Mouse (Mus musculus) ES-E14 (cell line): ENCODE data around the gene 5830473C10Rik.

Experiments used
- CHD2 ChIP-seq: IDR thresholded peaks from 2 replicates; pipeline ENCODE4 v1.6.1; 2014; ENCODE audit warnings: mild to moderate bottlenecking, low read depth, low read length, inconsistent platforms
- HCFC1 ChIP-seq: IDR thresholded peaks from 2 replicates; pipeline ENCODE4 v1.6.1; 2012; ENCODE audit warnings: low read length, inconsistent platforms, borderline replicate concordance; ENCODE audit not compliant: insufficient read depth
- MAFK ChIP-seq: IDR thresholded peaks from 2 replicates; pipeline ENCODE4 v1.6.1; 2014; ENCODE audit warnings: mild to moderate bottlenecking, low read depth, low read length, inconsistent platforms; ENCODE audit not compliant: insufficient read depth
- ZC3H11A ChIP-seq: IDR thresholded peaks from 2 replicates; pipeline ENCODE4 v1.6.1; 2012; ENCODE audit warnings: low read depth, mild to moderate bottlenecking, inconsistent platforms, low read length, borderline replicate concordance
- ZNF384 ChIP-seq: IDR thresholded peaks from 2 replicates; pipeline ENCODE4 v1.6.1; 2012; ENCODE audit warnings: low read depth, low read length, inconsistent platforms

GRCm38 (mm10) chr5:90577751-90578150 lies 16.8 kb downstream of the 5830473C10Rik start:
- TF ChIP-seq ZC3H11A (no peak), MAFK (no peak), ZNF384 (no peak), HCFC1 (no peak), CHD2 (no peak)
